Mouse (Mus musculus) lung, postnatal 0 days (tissue): ENCODE measurements around the gene Mthfd1l.

ENCODE experiments used
- CTCF ChIP-seq: IDR thresholded peaks from 2 replicates; pipeline ENCODE4 v1.5.1; 2016; ENCODE audit warnings: antibody characterized with exemption, mild to moderate bottlenecking
- EP300 ChIP-seq: IDR thresholded peaks from 2 replicates; pipeline ENCODE4 v1.6.1; 2016; ENCODE audit warnings: antibody characterized with exemption, mild to moderate bottlenecking, control low read depth

DNA sequence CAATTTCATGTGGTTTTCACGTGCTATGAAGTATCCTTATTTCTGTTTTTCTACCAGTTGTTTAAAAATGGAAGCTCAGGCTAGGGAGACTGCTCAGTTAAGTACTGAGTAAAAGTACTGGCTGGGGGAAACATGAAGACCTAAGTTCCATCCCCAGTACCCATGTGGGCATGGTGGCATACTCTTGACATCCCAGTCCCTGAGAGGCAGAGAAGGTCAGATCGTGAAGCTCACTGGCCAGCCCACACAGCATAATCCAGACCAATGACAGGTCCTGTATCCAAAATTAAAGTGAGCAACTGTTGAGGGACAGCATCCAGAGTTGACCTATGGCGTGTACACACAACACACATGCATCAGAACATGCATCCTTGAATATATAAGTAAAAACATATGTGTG lies 1.5 kb downstream of the Mthfd1l start:
- TF ChIP-seq CTCF (no peak), EP300 (no peak)
